Comparison of ENCODE assay signal across 8 mouse cellular contexts in the genomic region with DNA sequence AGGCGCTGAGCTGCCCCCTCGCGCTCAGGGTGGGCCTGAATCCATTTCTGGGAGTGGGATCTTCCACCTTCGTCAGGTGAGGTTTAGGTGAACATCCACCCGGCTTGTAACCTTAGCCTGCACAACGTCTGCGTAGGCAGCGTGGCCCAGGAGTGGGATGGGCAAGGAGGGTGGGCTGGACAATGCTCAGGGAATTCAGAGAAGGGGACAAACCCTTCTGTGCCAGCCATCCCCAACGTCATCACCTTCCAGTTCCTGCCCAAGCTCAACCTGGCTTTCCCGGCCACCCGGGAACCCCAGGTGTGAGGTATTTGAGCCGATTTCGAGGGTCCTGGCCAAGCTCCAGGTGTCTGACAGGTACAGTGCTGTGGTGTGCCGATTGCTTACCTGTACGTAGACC. TPM values are rescaled to one million over a fixed set of nuclear protein-coding genes. Genes with fewer than 3 reads are reported as not detected.
A peak's percentile ranks its signal among the peaks of the same experiment; 100 is the strongest.
DNase-seq lines count a peak whose midpoint lies in the region; ATAC-seq and TF ChIP-seq lines count a peak whose summit lies in the region.

No protein-coding gene starts in this region.

- CTCF ChIA-PET in Patski (lab: Charles Lee) = interaction anchor here (1.2 to 2.0 kb wide), 3 partner anchors 9 to 18 kb away, joined by 3 to 6 read pairs (median 6); partner anchors contain the start of gene Vps11

- peak overlapping the region; percentile 88 for H3K27ac ChIP-seq in kidney, embryonic 16.5 days (ENCODE audit: low read length)
- peak overlapping the region; percentile 90 for H3K27ac ChIP-seq in forebrain, embryonic 10.5 days
- peak overlapping the region; percentile 85 for H3K27ac ChIP-seq in liver, embryonic 12.5 days

- peaks cover 17% of the 10 kb centered on the region for H3K4me1 ChIP-seq in kidney, embryonic 16.5 days (ENCODE audit: insufficient read depth, low read length)
- H3K4me1 ChIP-seq in forebrain, embryonic 10.5 days = peaks cover 30% of the 10 kb centered on the region
- H3K4me1 ChIP-seq in liver, embryonic 12.5 days = peaks cover 34% of the 10 kb centered on the region

- H3K9me3 ChIP-seq in kidney, embryonic 16.5 days (ENCODE audit: low read length) = no peaks in the 10 kb centered on the region
- no peaks in the 10 kb centered on the region for H3K9me3 ChIP-seq in forebrain, embryonic 10.5 days
- H3K9me3 ChIP-seq in liver, embryonic 12.5 days (replicated peaks) = no peaks in the 10 kb centered on the region

- no peaks in the 10 kb centered on the region for H3K27me3 ChIP-seq in kidney, embryonic 16.5 days (ENCODE audit: insufficient read depth, low read length)
- H3K27me3 ChIP-seq in Patski = no peaks in the 10 kb centered on the region
- H3K27me3 ChIP-seq in forebrain, embryonic 10.5 days (ENCODE audit: poor library complexity, severe bottlenecking) = no peaks in the 10 kb centered on the region
- H3K27me3 ChIP-seq in liver, embryonic 12.5 days (replicated peaks) = no peaks in the 10 kb centered on the region

- H3K4me3 ChIP-seq in kidney, embryonic 16.5 days (ENCODE audit: low read length) = peak overlapping the region; percentile 87
- peak overlapping the region; percentile 76 for H3K4me3 ChIP-seq in forebrain, embryonic 10.5 days
- H3K4me3 ChIP-seq in liver, embryonic 12.5 days = peak overlapping the region; percentile 79

- 7% methylated on average over 15 of the region's 15 CpGs for WGBS in kidney, embryonic 16.5 days
- 11% methylated on average over 15 of the region's 15 CpGs for WGBS in forebrain, embryonic 10.5 days
- 5% methylated on average over 15 of the region's 15 CpGs for WGBS in liver, embryonic 12.5 days (ENCODE audit: insufficient replicate concordance)

- H3K4me2 ChIP-seq in kidney, embryonic 16.5 days (replicated peaks; ENCODE audit: low read depth, low read length) = peak overlapping the region; percentile 96
- peak overlapping the region; percentile 92 for H3K4me2 ChIP-seq in liver, embryonic 12.5 days

- peak overlapping the region; percentile 90 for H3K9ac ChIP-seq in kidney, embryonic 16.5 days (replicated peaks; ENCODE audit: low read length)
- peak overlapping the region; percentile 86 for H3K9ac ChIP-seq in liver, embryonic 12.5 days

- in situ Hi-C loops in Patski (cut with MboI; ENCODE audit: low pct_unique_long_range_greater_than_20kb) = no loop called here

- no peak for DNase-seq in kidney, postnatal 36 days
- no peak for DNase-seq in Patski (ENCODE audit: low read depth, low spot score)
- DNase-seq in forebrain, embryonic 10.5 days (ENCODE audit: extremely low spot score, low spot score) = no peak
- DNase-seq in frontal cortex, postnatal 25 days (ENCODE audit: low spot score in 2 of 2) = no peak
- DNase-seq in urinary bladder, adult 18-20 months (ENCODE audit: low spot score in 2 of 2) = no peak

- no peak for TF ChIP-seq CTCF in Patski (IDR thresholded peaks at IDR 0.05)

- peaks cover 39% of the 10 kb centered on the region for H3K36me3 ChIP-seq in kidney, embryonic 16.5 days (ENCODE audit: insufficient read depth, low read length)
- H3K36me3 ChIP-seq in forebrain, embryonic 10.5 days (replicated peaks) = peaks cover 46% of the 10 kb centered on the region
- peaks cover 45% of the 10 kb centered on the region for H3K36me3 ChIP-seq in liver, embryonic 12.5 days

- POLR2A ChIA-PET in Patski (lab: Charles Lee) = interaction anchor here (1.3 to 1.9 kb wide), 3 partner anchors 9 to 45 kb away, joined by 5 to 7 read pairs (median 7); partner anchors contain the start of genes H2afx and Vps11

- peak; percentile 57 for ATAC-seq in kidney, embryonic 16.5 days (ENCODE audit: low FRiP score, low TSS enrichment)
- peak; percentile 1 for ATAC-seq in Patski
- ATAC-seq in liver, embryonic 12.5 days = peak; percentile 8
- no peak for ATAC-seq in granulocyte monocyte progenitor cell, adult 5-6 weeks (replicated peaks; ENCODE audit: poor library complexity, severe bottlenecking)

RNA-seq across cellular contexts. Expression of gene Hyou1, which starts 0.6 kb away (rescaled TPM):
- 48.0 and 51.2 TPM in 2 replicates for polyA plus RNA-seq in kidney, embryonic 16.5 days (2015; fragmentation: Nextera tagmentation; extraction: Ambion mirVana)
- 190 TPM for polyA plus RNA-seq in Patski (2021)
- 38.7 and 43.7 TPM in 2 replicates for polyA plus RNA-seq in forebrain, embryonic 10.5 days (2016; fragmentation: Nextera tagmentation; extraction: Ambion mirVana)
- 24.4 and 26.4 TPM in 2 replicates for polyA plus RNA-seq in liver, embryonic 12.5 days (2016; fragmentation: Nextera tagmentation; extraction: Ambion mirVana)
- 126 and 142 TPM in 2 replicates for total RNA-seq in granulocyte monocyte progenitor cell, adult 5-6 weeks (2014; fragmentation: Nextera tagmentation)
- 187 and 212 TPM in 2 replicates for total RNA-seq in granulocyte monocyte progenitor cell, adult 5-6 weeks (2017)

RNA-seq across cellular contexts. Expression of gene Slc37a4, which starts 16.8 kb away (rescaled TPM):
- 67.3 and 74.4 TPM in 2 replicates for polyA plus RNA-seq in kidney, embryonic 16.5 days (2015; fragmentation: Nextera tagmentation; extraction: Ambion mirVana)
- 28.7 TPM for polyA plus RNA-seq in Patski (2021)
- polyA plus RNA-seq in forebrain, embryonic 10.5 days (2016; fragmentation: Nextera tagmentation; extraction: Ambion mirVana) = 18.8 and 19.4 TPM in 2 replicates
- polyA plus RNA-seq in liver, embryonic 12.5 days (2016; fragmentation: Nextera tagmentation; extraction: Ambion mirVana) = 19.7 and 21.1 TPM in 2 replicates
- total RNA-seq in granulocyte monocyte progenitor cell, adult 5-6 weeks (2014; fragmentation: Nextera tagmentation) = 32.3 and 35.5 TPM in 2 replicates
- total RNA-seq in granulocyte monocyte progenitor cell, adult 5-6 weeks (2017) = 33.5 and 34.2 TPM in 2 replicates

RNA-seq across cellular contexts. Expression of gene Vps11, which starts 18.4 kb away (rescaled TPM):
- polyA plus RNA-seq in kidney, embryonic 16.5 days (2015; fragmentation: Nextera tagmentation; extraction: Ambion mirVana) = 38.5 and 40.0 TPM in 2 replicates
- polyA plus RNA-seq in Patski (2021) = 46.5 TPM
- polyA plus RNA-seq in forebrain, embryonic 10.5 days (2016; fragmentation: Nextera tagmentation; extraction: Ambion mirVana) = 29.0 and 32.3 TPM in 2 replicates
- polyA plus RNA-seq in liver, embryonic 12.5 days (2016; fragmentation: Nextera tagmentation; extraction: Ambion mirVana) = 17.0 and 19.0 TPM in 2 replicates
- total RNA-seq in granulocyte monocyte progenitor cell, adult 5-6 weeks (2014; fragmentation: Nextera tagmentation) = 25.8 and 27.1 TPM in 2 replicates
- total RNA-seq in granulocyte monocyte progenitor cell, adult 5-6 weeks (2017) = 21.1 and 21.5 TPM in 2 replicates

RNA-seq across cellular contexts. Expression of gene Rps25, which starts 27.1 kb away (rescaled TPM):
- 1,444 and 1,489 TPM in 2 replicates for polyA plus RNA-seq in kidney, embryonic 16.5 days (2015; fragmentation: Nextera tagmentation; extraction: Ambion mirVana)
- polyA plus RNA-seq in Patski (2021) = 764 TPM
- polyA plus RNA-seq in forebrain, embryonic 10.5 days (2016; fragmentation: Nextera tagmentation; extraction: Ambion mirVana) = 2,069 and 2,211 TPM in 2 replicates
- polyA plus RNA-seq in liver, embryonic 12.5 days (2016; fragmentation: Nextera tagmentation; extraction: Ambion mirVana) = 1,783 and 1,792 TPM in 2 replicates
- 4,415 and 4,988 TPM in 2 replicates for total RNA-seq in granulocyte monocyte progenitor cell, adult 5-6 weeks (2014; fragmentation: Nextera tagmentation)
- 2,316 and 2,478 TPM in 2 replicates for total RNA-seq in granulocyte monocyte progenitor cell, adult 5-6 weeks (2017)

RNA-seq across cellular contexts. Expression of gene Trappc4, which starts 27.5 kb away (rescaled TPM):
- polyA plus RNA-seq in kidney, embryonic 16.5 days (2015; fragmentation: Nextera tagmentation; extraction: Ambion mirVana) = 138 TPM in 2 replicates
- 66.3 TPM for polyA plus RNA-seq in Patski (2021)
- 181 and 189 TPM in 2 replicates for polyA plus RNA-seq in forebrain, embryonic 10.5 days (2016; fragmentation: Nextera tagmentation; extraction: Ambion mirVana)
- polyA plus RNA-seq in liver, embryonic 12.5 days (2016; fragmentation: Nextera tagmentation; extraction: Ambion mirVana) = 77.7 and 79.9 TPM in 2 replicates
- 52.2 and 78.5 TPM in 2 replicates for total RNA-seq in granulocyte monocyte progenitor cell, adult 5-6 weeks (2014; fragmentation: Nextera tagmentation)
- 37.7 and 39.6 TPM in 2 replicates for total RNA-seq in granulocyte monocyte progenitor cell, adult 5-6 weeks (2017)
